Mouse (Mus musculus): ENCODE measurements around the gene Tsnax. TPM values are rescaled to one million over a fixed set of nuclear protein-coding genes. Genes with fewer than 3 reads are reported as not detected.

The Tsnax gene
- polyA plus RNA-seq (2012; ENCODE audit: insufficient read depth, insufficient read length, missing spikeins) = 32.7 and 36.9 TPM in 2 replicates

GRCm38 (mm10) chr8:125012695-125013627, at the start of gene Tsnax:
Gene Tsnax, plus strand, starts transcription at chr8:125012997.
- Histone ChIP-seq H3K27ac (ENCODE audit: insufficient read depth, low read depth, low read length) (peak within 1 kb of the TSS; percentile 8), H3K4me1 (ENCODE audit: control insufficient read depth, insufficient read depth, low read length) (no peaks in the 10 kb centered on the region), H3K4me3 (ENCODE audit: insufficient read depth, low read length) (peak within 1 kb of the TSS; percentile 87)
- TF ChIP-seq POLR2A (IDR thresholded peaks at IDR 0.05; ENCODE audit: borderline replicate concordance, low read depth, low read length) (no peak), CTCF (IDR thresholded peaks at IDR 0.05; ENCODE audit: low read depth, low read length) (no peak)

GRCm38 (mm10) chr8:124963246-124963645, 49.6 kb upstream of the Tsnax start:
- Histone ChIP-seq H3K4me3 (ENCODE audit: insufficient read depth, low read length) (no peak overlapping the region), H3K27ac (ENCODE audit: insufficient read depth, low read depth, low read length) (no peak overlapping the region), H3K4me1 (ENCODE audit: control insufficient read depth, insufficient read depth, low read length) (peaks cover 11% of the 10 kb centered on the region)
- no peak for TF ChIP-seq POLR2A (IDR thresholded peaks at IDR 0.05; ENCODE audit: borderline replicate concordance, low read depth, low read length)
- no peak for TF ChIP-seq CTCF (IDR thresholded peaks at IDR 0.05; ENCODE audit: low read depth, low read length)

- TF ChIP-seq POLR2A (IDR thresholded peaks at IDR 0.05; ENCODE audit: borderline replicate concordance, low read depth, low read length) = no peak
- TF ChIP-seq CTCF (IDR thresholded peaks at IDR 0.05; ENCODE audit: low read depth, low read length) = no peak
Measured at GRCm38 (mm10) chr8:124964966-124965365, 47.8 kb upstream of the Tsnax start.

GRCm38 (mm10) chr8:124970312-124970933, 42.4 kb upstream of the Tsnax start:
- H3K4me3 ChIP-seq (ENCODE audit: insufficient read depth, low read length) = no peak overlapping the region
- no peak overlapping the region for H3K27ac ChIP-seq (ENCODE audit: insufficient read depth, low read depth, low read length)
- H3K4me1 ChIP-seq (ENCODE audit: control insufficient read depth, insufficient read depth, low read length) = no peaks in the 10 kb centered on the region
- TF ChIP-seq POLR2A (IDR thresholded peaks at IDR 0.05; ENCODE audit: borderline replicate concordance, low read depth, low read length) (no peak), CTCF (IDR thresholded peaks at IDR 0.05; ENCODE audit: low read depth, low read length) (no peak)

More at GRCm38 (mm10) chr8:124964966-124965365, 47.8 kb upstream of the Tsnax start:
- no peak overlapping the region for H3K4me3 ChIP-seq (ENCODE audit: insufficient read depth, low read length)
- no peak overlapping the region for H3K27ac ChIP-seq (ENCODE audit: insufficient read depth, low read depth, low read length)
- H3K4me1 ChIP-seq (ENCODE audit: control insufficient read depth, insufficient read depth, low read length) = no peaks in the 10 kb centered on the region

GRCm38 (mm10) chr8:124973221-124973620, 39.6 kb upstream of the Tsnax start:
- H3K4me1 ChIP-seq (ENCODE audit: control insufficient read depth, insufficient read depth, low read length) = no peaks in the 10 kb centered on the region
- no peak for TF ChIP-seq CTCF (IDR thresholded peaks at IDR 0.05; ENCODE audit: low read depth, low read length)
- TF ChIP-seq POLR2A (IDR thresholded peaks at IDR 0.05; ENCODE audit: borderline replicate concordance, low read depth, low read length) = no peak

GRCm38 (mm10) chr8:124974254-124974653, 38.5 kb upstream of the Tsnax start:
- no peaks in the 10 kb centered on the region for H3K4me1 ChIP-seq (ENCODE audit: control insufficient read depth, insufficient read depth, low read length)
- H3K4me3 ChIP-seq (ENCODE audit: insufficient read depth, low read length) = no peak overlapping the region
- no peak for TF ChIP-seq POLR2A (IDR thresholded peaks at IDR 0.05; ENCODE audit: borderline replicate concordance, low read depth, low read length)
- TF ChIP-seq CTCF (IDR thresholded peaks at IDR 0.05; ENCODE audit: low read depth, low read length) = no peak
- H3K27ac ChIP-seq (ENCODE audit: insufficient read depth, low read depth, low read length) = no peak overlapping the region

More at GRCm38 (mm10) chr8:124973221-124973620, 39.6 kb upstream of the Tsnax start:
- no peak overlapping the region for H3K27ac ChIP-seq (ENCODE audit: insufficient read depth, low read depth, low read length)
- no peak overlapping the region for H3K4me3 ChIP-seq (ENCODE audit: insufficient read depth, low read length)

- TF ChIP-seq POLR2A (IDR thresholded peaks at IDR 0.05; ENCODE audit: borderline replicate concordance, low read depth, low read length) (no peak), CTCF (IDR thresholded peaks at IDR 0.05; ENCODE audit: low read depth, low read length) (no peak)
- no peak overlapping the region for H3K4me3 ChIP-seq (ENCODE audit: insufficient read depth, low read length)
- H3K27ac ChIP-seq (ENCODE audit: insufficient read depth, low read depth, low read length) = no peak overlapping the region
- H3K4me1 ChIP-seq (ENCODE audit: control insufficient read depth, insufficient read depth, low read length) = no peaks in the 10 kb centered on the region
Measured at GRCm38 (mm10) chr8:124976211-124976610, 36.6 kb upstream of the Tsnax start.

- Histone ChIP-seq H3K27ac (ENCODE audit: insufficient read depth, low read depth, low read length) (no peak overlapping the region), H3K4me3 (ENCODE audit: insufficient read depth, low read length) (no peak overlapping the region), H3K4me1 (ENCODE audit: control insufficient read depth, insufficient read depth, low read length) (no peaks in the 10 kb centered on the region)
Measured at GRCm38 (mm10) chr8:124978026-124978425, 34.8 kb upstream of the Tsnax start.

GRCm38 (mm10) chr8:124980036-124980435, 32.8 kb upstream of the Tsnax start:
- TF ChIP-seq POLR2A (IDR thresholded peaks at IDR 0.05; ENCODE audit: borderline replicate concordance, low read depth, low read length) = no peak
- peak; percentile 46 for TF ChIP-seq CTCF (IDR thresholded peaks at IDR 0.05; ENCODE audit: low read depth, low read length)
- H3K4me1 ChIP-seq (ENCODE audit: control insufficient read depth, insufficient read depth, low read length) = no peaks in the 10 kb centered on the region
- H3K4me3 ChIP-seq (ENCODE audit: insufficient read depth, low read length) = no peak overlapping the region
- H3K27ac ChIP-seq (ENCODE audit: insufficient read depth, low read depth, low read length) = no peak overlapping the region

More at GRCm38 (mm10) chr8:124978026-124978425, 34.8 kb upstream of the Tsnax start:
- no peak for TF ChIP-seq CTCF (IDR thresholded peaks at IDR 0.05; ENCODE audit: low read depth, low read length)
- no peak for TF ChIP-seq POLR2A (IDR thresholded peaks at IDR 0.05; ENCODE audit: borderline replicate concordance, low read depth, low read length)
